Mouse (Mus musculus): Measurements from ENCODE around the gene Myoz1.
"Not testable (repeated sequence)": the region's sequence is repeated elsewhere in the genome, so short reads cannot be mapped to it uniquely, and the experiment has no call there.

Gene Myoz1

DNA sequence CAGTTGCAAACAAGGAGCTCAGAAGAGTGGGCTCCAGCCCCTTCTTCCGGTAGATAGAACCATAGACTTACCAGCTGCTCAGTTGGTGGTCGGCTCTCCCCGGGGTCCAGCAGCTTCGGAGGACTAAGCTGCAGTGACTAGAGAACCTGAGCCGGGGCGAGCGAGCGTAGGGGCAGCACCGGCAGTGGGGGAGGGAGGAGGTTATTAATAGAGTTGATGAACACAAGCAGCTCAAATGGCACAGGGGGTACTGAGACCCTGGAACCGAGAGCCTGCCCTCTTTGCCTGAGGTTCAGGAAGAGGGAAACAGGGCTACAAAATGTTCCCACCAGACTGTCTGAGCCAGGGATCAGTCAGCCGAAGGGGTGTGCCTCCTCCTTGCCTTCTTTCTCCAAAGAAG, at the start of gene Myoz1:
Gene Myoz1 (minus strand): TSS at position 180 of the 400 bp plus-strand sequence.
- DNase-seq (ENCODE audit: low spot score in 2 of 2), result no peak

DNA sequence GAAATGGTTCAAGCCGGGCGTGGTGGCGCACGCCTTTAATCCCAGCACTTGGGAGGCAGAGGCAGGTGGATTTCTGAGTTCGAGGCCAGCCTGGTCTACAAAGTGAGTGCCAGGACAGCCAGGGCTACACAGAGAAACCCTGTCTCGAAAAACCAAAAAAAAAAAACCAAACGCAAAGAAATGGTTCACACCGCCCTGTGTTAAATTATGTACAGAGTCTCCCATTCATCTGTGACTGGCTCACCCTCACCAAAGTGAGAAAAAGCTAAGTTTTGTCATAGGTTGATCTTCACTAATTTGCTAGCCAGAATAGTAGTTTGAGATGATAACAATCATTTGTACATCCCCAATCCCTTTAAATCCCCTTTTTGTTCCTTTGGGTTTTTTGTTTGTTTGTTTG, 47.1 kb upstream of the Myoz1 start:
- not testable (repeated sequence) for DNase-seq (ENCODE audit: low spot score in 2 of 2)

DNA sequence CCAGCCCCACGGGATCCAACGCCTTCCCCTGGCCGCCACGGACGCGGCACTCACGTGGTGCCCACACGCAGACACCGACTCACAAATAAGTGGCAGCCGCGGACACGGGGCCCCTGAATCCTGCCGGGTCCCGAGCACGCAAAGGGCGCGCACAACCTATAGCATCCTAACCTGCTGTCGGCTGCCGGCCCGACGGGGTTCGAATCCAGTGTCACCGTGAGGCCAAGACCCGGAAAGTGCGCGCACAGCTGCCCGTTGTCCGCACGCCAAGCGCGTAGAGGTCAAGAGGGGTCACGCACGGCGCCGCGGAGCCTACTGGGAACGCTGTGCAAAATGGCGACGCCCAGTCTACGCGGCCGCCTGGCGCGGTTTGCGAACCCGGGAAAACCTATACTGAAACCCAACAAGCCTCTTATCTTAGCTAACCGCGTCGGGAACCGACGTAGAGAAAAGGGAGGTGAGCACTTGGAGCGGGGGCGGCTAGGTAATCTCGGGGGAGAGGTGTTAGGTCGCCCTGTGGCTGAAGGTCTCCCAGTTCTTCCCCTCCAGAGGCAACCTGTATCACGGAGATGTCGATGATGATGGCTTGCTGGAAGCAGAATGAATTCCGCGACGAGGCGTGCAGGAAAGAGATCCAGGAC, 46.5 kb upstream of the Myoz1 start, which contains the start of gene Chchd1:
Gene Chchd1 (plus strand): TSS at position 266 of the 641 bp plus-strand sequence.
- DNase-seq (ENCODE audit: low spot score in 2 of 2), result peak; percentile 90

DNA sequence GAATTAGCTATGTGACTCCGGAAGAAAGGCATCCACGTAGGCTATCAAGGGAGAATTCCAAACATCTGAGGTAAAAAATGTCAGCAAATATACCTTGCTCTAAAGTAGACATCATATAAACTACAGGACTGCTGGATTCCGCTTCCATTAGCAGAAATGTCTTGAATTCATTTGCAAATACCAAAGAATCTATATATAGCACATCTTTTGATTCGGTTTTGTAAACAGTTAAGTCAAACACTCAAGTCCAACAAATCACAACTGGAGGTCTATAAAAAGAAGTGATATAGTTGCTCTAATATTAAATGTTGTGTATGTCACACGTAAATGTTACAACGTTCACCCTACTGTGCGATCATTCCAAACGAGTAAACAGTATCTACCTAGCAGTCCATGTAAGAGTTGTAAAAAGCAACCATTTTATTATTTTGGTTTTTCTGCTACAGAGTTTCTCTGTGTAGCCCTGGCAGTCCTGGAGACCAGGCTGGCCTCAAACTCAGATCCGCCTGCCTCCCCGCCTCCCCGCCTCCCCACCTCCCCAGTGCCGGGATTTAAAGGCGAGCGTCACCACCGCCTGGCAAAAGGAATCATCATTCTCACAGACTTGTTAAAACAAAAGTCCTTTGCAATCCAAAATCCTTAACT, 45.9 kb upstream of the Myoz1 start:
- DNase-seq (ENCODE audit: low spot score in 2 of 2), result no peak

DNA sequence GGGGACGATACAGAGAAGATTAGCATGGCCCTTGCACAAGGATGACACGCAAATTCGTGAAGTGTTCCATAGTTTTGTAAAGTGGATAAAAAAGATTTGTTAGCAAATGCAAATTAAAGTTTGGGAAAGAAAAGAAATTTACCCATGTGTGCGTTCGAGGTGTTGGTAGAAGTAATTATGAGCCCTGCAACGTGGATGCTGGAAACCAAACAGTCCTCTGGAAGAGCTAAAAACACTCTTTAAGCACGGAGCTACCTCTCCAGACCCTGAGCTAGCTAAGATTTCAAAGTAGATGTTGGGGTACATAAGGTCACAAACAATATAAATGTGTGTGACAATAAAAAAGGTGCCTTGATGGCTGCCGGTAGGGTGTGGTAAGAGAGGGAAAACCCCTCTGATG, 45.2 kb upstream of the Myoz1 start:
- DNase-seq (ENCODE audit: low spot score in 2 of 2), result no peak

DNA sequence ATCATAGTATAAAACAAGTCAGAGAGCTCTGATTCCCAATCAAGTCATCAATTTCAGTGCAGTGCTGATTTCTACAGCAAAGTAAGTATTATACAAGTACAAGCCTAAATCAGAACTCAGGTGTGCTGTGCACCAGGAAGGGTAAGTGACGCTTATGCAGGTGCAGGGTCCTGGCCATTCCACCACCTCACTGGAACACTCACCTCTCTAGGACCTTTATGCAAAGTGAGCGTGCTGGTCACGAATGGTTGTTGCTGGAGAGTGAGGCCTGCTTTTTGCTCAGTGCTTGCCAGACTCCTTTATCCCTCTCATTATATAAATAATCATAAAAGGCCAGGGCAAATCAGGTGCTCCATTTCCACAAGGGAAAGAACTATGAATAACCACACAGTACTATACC, 44.0 kb upstream of the Myoz1 start:
- DNase-seq (ENCODE audit: low spot score in 2 of 2), result no peak

DNA sequence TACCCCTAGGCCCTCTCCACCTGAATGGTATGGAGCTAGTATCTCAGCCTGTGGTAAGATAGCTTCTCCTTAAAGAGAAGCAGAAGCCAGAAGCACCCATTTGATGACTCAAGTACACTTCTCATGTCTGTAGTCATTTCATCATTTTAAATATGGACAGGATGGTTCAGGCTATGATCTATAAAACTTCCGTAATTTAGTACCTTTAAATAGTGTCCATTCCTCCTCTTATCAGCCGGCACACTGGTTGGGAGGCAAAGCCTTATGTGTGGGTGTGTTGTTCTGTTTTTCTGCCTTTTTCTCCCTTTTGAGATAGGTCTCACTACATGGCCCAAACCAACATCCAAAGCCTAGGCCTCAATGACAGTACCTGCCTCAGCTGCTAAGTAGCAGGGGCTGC, 42.2 kb upstream of the Myoz1 start:
- DNase-seq (ENCODE audit: low spot score in 2 of 2), result no peak

DNA sequence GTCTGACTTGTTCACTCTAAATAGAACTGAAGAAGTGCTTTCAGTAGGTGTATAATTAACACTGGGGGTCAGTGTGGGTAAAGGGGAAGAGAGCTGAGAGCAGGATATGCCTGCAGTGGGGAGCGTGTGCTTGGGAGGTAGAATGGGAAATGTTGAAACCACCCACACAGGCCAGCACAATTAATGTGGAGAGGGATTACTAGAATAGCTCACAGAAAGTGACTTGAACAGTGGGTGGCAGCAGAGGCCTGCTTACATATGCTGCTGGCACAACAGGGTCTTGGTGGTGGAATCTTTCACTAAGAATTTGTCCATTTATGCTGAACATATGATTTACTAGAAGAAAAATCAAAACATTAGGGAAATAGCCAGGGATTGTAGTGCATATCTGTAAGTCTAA, 40.6 kb upstream of the Myoz1 start:
- peak in 1 of 2 experiments; percentile 36 for DNase-seq (ENCODE audit: low spot score in 2 of 2)

DNA sequence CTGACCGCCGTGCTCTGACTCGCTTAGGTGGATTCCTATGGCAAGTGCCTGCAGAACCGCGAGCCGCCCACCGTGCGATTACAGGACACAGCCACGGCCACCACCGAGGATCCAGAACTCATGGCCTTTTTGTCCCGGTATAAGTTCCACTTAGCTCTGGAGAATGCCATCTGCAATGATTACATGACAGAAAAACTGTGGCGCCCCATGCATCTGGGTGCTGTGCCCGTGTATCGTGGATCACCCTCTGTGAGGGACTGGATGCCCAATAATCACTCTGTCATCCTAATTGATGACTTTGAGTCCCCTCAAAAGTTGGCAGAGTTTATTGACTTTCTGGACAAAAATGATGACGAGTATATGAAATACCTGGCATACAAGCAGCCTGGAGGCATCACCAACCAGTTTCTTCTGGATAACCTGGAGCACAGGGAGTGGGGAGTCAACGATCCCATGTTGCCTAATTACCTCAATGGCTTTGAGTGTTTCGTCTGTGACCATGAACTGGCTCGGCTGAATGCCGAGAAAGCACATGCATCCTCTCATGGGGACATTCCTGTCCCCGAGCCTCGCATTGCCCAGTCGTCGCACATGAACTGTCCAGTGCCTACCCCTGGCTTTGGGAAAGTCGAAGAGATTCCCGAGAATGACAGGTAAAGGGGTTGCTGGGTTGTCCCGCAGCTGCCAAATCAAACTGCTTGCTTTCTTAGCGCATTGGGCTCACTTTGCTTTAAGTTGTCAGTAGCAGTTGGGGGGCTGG, 39.6 kb upstream of the Myoz1 start:
- no peak for DNase-seq (ENCODE audit: low spot score in 2 of 2)

DNA sequence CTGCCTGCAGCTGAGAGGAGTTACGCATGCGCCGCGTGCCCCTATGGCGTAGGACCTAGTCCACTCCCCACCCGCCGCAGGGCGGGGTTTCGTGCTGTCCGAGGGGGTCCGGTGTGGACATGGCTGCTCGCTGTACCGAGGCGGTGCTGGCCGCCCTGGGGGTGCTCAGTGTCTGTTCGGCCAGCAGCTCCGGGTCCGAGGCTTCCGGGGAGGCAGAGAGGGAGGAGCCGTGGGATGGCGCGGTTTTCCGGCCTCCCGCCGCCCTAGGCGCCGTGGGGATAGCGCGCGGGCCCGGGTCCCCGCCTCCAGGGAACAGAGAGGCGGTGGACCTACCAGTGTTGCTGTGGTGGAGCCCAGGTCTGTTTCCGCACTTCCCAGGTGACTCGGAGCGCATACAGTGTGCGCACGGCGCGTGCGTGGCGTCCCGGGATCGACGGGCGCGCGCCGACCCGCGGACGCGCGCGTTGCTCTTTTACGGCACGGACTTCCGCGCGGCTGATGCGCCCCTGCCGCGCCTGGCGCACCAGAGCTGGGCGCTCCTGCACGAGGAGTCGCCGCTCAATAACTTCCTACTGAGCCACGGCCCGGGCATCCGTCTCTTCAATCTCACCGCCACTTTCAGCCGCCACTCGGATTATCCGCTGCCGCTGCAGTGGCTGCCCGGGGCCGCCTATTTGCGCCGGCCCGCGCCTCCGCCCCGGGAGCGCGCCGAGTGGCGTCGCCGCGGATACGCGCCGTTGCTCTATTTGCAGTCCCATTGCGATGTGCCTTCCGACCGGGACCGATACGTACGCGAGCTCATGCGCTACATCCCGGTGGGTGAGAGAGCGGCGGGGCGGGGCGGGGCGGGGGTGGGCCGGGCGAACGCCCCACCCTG, 38.8 kb upstream of the Myoz1 start, which contains the start of gene Fut11:
Gene Fut11 (plus strand): TSS at position 85 of the 877 bp plus-strand sequence.
- DNase-seq (ENCODE audit: low spot score in 2 of 2), result peak; percentile 67 to 84

DNA sequence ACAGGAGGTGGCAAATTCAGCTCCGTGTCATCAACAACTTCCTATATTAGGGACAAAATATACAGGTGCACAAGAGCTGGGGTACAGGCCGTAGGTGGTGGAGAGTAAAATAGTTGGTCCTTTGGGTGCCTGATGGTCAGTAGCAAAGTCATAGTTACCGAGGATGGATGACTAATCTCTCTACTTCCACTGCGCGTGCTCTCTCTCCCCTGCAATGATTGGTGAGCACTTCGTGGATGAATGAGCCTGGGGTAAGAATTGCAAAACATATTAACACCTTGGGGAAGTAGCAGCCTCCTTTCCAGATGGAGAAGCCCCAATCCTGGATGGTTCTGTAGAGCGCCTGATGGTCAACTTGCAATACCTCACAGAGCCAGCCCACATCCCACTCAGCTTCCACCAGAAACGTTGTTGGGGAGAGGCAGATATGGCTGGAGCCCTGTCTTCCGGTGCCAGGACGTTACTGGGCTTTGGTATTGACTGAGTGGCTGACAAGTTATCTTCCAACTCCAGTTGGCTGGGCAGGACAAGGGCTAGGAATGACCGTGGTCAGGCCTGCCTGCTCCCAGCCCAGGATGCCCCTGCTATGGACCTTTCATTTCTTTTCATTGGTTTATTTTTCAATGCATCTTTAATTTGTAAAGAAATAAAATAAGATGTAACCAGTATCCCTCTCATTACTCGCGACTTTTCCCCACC, 38.0 kb upstream of the Myoz1 start:
- DNase-seq (ENCODE audit: low spot score in 2 of 2), result no peak

DNA sequence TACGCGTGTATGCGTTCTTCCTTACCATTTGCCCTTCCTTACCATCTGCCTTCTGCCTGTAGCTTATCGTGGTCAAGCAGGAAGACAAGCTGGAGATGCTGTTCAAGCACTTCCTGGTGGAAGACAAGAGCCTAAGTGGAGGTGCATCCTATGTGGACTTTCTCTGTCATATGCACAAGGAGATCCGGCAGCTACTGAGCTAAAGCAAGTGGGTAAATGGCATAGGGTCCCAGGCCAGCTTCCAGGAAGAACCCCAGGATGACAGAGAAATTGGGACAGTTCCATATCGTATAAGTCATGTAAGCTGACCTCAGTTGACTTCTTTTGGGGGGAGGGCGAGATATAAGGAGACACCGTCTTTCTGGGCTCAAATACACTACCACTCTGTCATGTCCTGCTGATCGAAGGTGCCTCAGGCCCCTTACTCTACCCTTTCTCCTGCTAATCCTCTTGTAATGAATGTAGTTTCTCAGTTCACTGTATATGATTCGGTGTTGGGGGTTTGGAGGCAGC, 37.3 kb upstream of the Myoz1 start:
- no peak for DNase-seq (ENCODE audit: low spot score in 2 of 2)

DNA sequence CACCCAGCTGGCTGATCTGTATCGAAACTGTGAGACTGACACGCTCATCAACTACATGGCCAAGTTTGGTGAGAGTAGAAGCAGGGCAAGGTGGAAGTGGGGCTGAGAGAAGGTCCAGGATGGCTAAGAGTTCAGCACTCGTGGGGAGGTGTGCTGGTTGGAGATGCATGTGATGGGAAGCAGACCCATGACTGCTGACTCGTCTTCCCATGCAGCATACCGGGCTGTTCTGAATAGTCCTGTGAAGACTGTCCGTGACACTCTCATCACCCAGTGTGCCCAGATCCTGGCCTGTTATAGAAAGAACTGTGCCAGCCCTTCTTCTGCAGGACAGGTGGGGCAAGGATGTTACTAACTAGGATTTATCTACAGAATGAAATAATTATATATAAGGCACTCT, 35.4 kb upstream of the Myoz1 start:
- no peak for DNase-seq (ENCODE audit: low spot score in 2 of 2)

DNA sequence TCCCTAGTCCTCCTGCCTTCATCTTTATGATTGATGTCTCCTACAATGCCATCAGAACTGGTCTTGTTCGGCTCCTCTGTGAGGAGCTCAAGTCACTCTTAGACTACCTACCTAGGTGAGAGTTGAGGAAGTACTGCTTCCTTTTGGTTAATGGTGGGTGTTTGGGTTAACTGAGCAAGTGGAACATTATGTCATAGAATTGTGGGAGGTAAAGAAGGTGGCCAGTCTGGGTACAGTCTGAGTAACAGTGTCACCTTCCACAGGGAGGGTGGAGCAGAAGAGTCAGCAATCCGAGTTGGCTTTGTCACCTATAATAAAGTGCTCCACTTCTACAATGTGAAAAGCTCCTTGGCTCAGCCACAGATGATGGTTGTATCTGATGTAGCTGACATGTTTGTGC, 32.7 kb upstream of the Myoz1 start:
- DNase-seq (ENCODE audit: low spot score in 2 of 2), result no peak

DNA sequence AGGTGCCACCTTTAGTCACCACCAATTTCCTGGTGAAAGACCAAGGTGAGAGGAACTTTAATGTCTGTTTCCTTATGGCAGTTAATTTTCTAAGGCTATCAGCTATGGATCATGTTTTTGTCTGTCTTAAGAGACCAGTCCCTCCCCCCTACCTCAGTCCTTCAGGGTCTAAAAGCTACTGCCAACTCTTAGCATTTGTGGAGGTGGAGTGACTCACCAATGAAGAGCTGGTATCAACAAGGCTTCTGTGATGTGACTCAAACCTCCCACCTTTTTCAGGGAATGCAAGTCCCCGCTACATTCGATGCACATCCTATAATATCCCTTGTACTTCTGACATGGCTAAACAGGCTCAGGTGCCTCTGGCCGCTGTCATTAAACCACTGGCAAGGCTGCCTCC, 30.2 kb upstream of the Myoz1 start:
- no peak for DNase-seq (ENCODE audit: low spot score in 2 of 2)

DNA sequence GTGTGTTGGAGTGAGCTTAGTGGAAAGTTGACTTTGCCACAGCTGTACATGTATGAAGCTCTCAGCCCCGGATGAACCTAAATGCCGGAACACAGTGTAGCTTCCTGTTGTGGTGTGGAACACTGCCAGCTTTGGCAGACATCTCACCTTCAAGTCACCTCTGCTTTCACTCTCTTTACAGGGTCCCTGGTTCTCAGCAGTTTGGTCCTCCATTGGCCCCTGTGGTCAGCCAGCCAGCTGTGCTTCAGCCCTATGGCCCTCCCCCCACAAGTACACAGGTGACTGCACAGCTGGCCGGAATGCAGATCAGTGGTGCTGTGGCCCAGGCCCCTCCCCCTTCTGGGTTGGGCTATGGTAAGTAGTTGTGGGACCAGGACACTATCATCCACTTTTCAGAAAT, 26.2 kb upstream of the Myoz1 start:
- no peak for DNase-seq (ENCODE audit: low spot score in 2 of 2)

DNA sequence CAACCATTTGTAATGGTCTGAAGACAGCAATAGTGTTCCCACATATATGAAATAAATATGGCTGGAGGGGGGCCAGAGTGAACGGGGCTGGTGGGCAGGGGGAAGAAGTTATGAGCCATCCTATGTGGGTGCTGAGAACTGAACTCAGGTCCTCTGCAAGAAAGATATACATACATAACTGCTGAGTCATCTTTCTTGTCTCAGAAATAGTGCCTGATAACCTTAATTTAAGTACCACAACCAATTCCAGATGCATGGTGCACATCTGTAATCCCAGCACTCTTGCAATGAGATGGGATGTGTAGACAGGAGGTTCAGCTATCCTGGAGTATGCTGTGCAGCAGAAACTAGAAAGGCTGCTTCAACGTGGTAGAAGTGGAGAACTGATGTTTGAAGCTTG, 25.4 kb upstream of the Myoz1 start:
- no peak for DNase-seq (ENCODE audit: low spot score in 2 of 2)

DNA sequence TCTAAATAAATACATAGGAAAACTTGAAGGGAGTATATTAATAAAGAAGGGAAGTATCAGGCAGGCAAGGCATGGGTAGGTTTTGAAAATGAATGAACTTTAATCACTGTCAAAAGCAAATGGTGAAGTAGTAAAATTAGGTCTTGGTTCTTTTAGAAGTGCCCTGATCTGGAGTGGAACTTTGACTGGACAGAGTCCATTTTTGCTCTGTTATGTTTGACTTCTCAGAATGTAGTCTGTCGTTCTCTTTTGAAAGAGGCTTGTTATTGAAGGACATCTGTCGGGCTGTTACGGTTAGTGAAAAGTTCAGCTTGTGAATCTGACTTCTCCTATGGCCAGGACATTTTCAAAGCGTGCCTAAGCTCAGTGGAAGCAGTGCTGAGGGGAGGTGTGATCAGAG, 21.6 kb upstream of the Myoz1 start:
- DNase-seq (ENCODE audit: low spot score in 2 of 2), result no peak

DNA sequence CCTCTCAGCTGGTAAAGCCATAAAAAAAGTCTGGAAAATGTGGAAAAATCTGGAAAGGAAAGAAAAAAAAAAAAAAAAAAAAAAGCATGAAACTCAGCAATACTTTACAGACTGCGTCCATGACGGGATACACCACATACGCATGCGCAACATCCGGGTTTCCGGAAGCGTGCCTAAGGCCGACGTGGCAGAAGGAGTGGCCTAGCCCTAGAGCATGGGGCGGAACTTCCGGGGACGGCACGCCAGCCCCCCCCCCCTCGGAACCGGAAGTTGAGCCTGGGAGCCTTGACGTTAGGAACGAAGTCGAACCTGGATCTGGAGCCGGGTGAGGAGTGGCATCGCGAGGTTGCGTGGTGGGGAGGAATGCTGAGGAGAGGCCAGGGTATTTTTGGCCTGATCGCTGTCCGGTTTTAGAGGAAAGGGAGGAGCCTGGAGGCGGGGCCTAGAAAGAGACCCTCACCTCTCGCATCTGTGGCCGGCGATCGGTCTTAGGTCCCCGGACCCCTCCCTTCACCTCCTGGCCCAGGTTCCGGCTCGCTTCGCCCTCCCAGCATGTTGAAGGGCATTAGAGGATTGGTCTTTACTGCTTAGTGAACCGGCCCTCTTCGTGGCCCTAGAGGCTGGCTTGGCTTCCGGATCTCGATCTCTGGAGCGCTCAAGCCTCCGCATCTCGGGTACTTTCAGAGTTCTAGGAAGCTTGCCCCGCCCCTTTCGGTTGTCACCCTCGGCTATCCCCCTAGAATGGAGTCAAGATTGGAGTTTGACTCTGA, 17.9 kb upstream of the Myoz1 start, which contains the start of gene Sec24c:
Gene Sec24c (plus strand): TSS at position 245 of the 770 bp plus-strand sequence.
- peak; percentile 97 to 98 for DNase-seq (ENCODE audit: low spot score in 2 of 2)

DNA sequence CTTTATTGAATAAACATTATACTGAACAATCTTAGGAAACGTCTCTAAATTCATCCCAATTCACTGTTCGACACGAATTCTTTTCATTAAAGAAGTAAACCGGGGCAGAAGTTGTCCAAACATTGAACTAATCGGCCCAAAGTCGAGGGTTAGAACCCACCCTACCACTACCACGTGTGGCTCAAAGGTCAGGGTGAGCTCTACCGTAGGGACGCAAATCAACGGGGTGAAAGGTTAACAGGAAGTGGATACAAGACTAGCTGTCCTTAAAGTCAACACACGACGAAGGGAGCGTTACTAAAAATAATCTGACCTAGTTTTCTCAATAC, 17.4 kb upstream of the Myoz1 start:
- DNase-seq (ENCODE audit: low spot score in 2 of 2), result peak in 1 of 2 experiments; percentile 39

All from urinary bladder, postnatal 36 days (tissue).